In genomic region chr6:35271094-35271855, GRCm38 (mm10) we compare ENCODE assay signal across 16 mouse cellular contexts. TPM values are rescaled to one million over a fixed set of nuclear protein-coding genes. Genes with fewer than 3 reads are reported as not detected.
DNase-seq lines count a peak whose midpoint lies in the region; ATAC-seq lines count a peak whose summit lies in the region.
"Had no signal": no experiment of that assay in that cellular context is flagged by ENCODE, and none has a peak within 500 bp of the region (broad histone marks: within the 10 kb centered on the region; RNA-seq: fewer than 3 reads in every experiment).

No protein-coding gene starts in this region.

- peak; percentile 39; the same call in 1 of the 2 replicates for ATAC-seq in hindbrain, embryonic 13.5 days (ENCODE audit: low FRiP score)
- ATAC-seq in midbrain, embryonic 15.5 days (replicated peaks) = 0 out of 2 replicates have a peak, but pooled peaks have one; percentile 20
- ATAC-seq in intestine, embryonic 16.5 days = peak; percentile 5; the same call in 1 of the 2 replicates

- WGBS in hindbrain, embryonic 13.5 days = 79% methylated on average over 12 of the region's 12 CpGs
- 90% methylated on average over 12 of the region's 12 CpGs for WGBS in hindbrain, embryonic 10.5 days
- 79% methylated on average over 12 of the region's 12 CpGs for WGBS in midbrain, embryonic 15.5 days
- 91% methylated on average over 12 of the region's 12 CpGs for WGBS in midbrain, embryonic 10.5 days
- 86% methylated on average over 12 of the region's 12 CpGs for WGBS in intestine, embryonic 16.5 days

- no peak overlapping the region for H3K9ac ChIP-seq in hindbrain, embryonic 13.5 days
- H3K9ac ChIP-seq in midbrain, embryonic 15.5 days = no peak overlapping the region
- H3K9ac ChIP-seq in intestine, embryonic 16.5 days (ENCODE audit: low read depth, low read length) = no peak overlapping the region

- H3K27me3 ChIP-seq in hindbrain, embryonic 13.5 days = no peaks in the 10 kb centered on the region
- H3K27me3 ChIP-seq in hindbrain, embryonic 10.5 days (ENCODE audit: insufficient read depth, poor library complexity, severe bottlenecking) = no peaks in the 10 kb centered on the region
- no peaks in the 10 kb centered on the region for H3K27me3 ChIP-seq in midbrain, embryonic 15.5 days (replicated peaks)
- no peaks in the 10 kb centered on the region for H3K27me3 ChIP-seq in midbrain, embryonic 10.5 days (ENCODE audit: low read depth, poor library complexity, severe bottlenecking)
- no peaks in the 10 kb centered on the region for H3K27me3 ChIP-seq in intestine, embryonic 16.5 days (replicated peaks; ENCODE audit: control insufficient read depth, insufficient read depth, low read length)

- H3K4me2 ChIP-seq in hindbrain, embryonic 13.5 days = no peak overlapping the region
- H3K4me2 ChIP-seq in midbrain, embryonic 15.5 days = no peak overlapping the region
- no peak overlapping the region for H3K4me2 ChIP-seq in intestine, embryonic 16.5 days (ENCODE audit: low read depth, low read length)
- H3K4me2 ChIP-seq: liver, embryonic 11.5 days had no signal

- H3K4me1 ChIP-seq in hindbrain, embryonic 13.5 days (replicated peaks) = 0 out of 2 replicates have a peak, but pooled peaks cover 3% of the 10 kb centered on the region
- H3K4me1 ChIP-seq in hindbrain, embryonic 10.5 days (replicated peaks) = no peaks in the 10 kb centered on the region
- no peaks in the 10 kb centered on the region for H3K4me1 ChIP-seq in midbrain, embryonic 15.5 days
- no peaks in the 10 kb centered on the region for H3K4me1 ChIP-seq in midbrain, embryonic 10.5 days
- 0 out of 2 replicates have a peak, but pooled peaks cover 3% of the 10 kb centered on the region for H3K4me1 ChIP-seq in intestine, embryonic 16.5 days (ENCODE audit: control insufficient read depth, insufficient read depth, low read length)

- H3K27ac ChIP-seq in hindbrain, embryonic 13.5 days = no peak overlapping the region
- H3K27ac ChIP-seq in hindbrain, embryonic 10.5 days = no peak overlapping the region
- no peak overlapping the region for H3K27ac ChIP-seq in midbrain, embryonic 15.5 days
- H3K27ac ChIP-seq in midbrain, embryonic 10.5 days (replicated peaks) = no peak overlapping the region
- H3K27ac ChIP-seq in intestine, embryonic 16.5 days (ENCODE audit: low read length) = peak overlapping the region; percentile 67; the same call in 1 of the 2 replicates

- 0 out of 2 replicates have a peak, but pooled peaks cover 3% of the 10 kb centered on the region for H3K9me3 ChIP-seq in hindbrain, embryonic 13.5 days
- H3K9me3 ChIP-seq in hindbrain, embryonic 10.5 days = no peaks in the 10 kb centered on the region
- no peaks in the 10 kb centered on the region for H3K9me3 ChIP-seq in midbrain, embryonic 15.5 days
- no peaks in the 10 kb centered on the region for H3K9me3 ChIP-seq in midbrain, embryonic 10.5 days (replicated peaks)
- H3K9me3 ChIP-seq in intestine, embryonic 16.5 days (ENCODE audit: control insufficient read depth, low read length) = no peaks in the 10 kb centered on the region

- no peak for DNase-seq in hindbrain, embryonic 10.5 days (ENCODE audit: low spot score)
- DNase-seq in midbrain, embryonic 10.5 days (ENCODE audit: low spot score) = no peak
- peak; percentile 25 for DNase-seq in cerebellum, adult 8-10 months
- no peak for DNase-seq in MN1 (ENCODE audit: low spot score)
- no peak for DNase-seq in adrenal gland, postnatal 14 days
- DNase-seq: heart, adult 18-20 months; kidney, postnatal 14 days; right cerebral cortex, adult 18-20 months; thymus, postnatal 36 days had no signal

- H3K36me3 ChIP-seq in hindbrain, embryonic 13.5 days = peaks cover 5% of the 10 kb centered on the region; the same call in 1 of the 2 replicates
- H3K36me3 ChIP-seq in hindbrain, embryonic 10.5 days = 0 out of 2 replicates have a peak, but pooled peaks cover 7% of the 10 kb centered on the region
- no peaks in the 10 kb centered on the region for H3K36me3 ChIP-seq in midbrain, embryonic 15.5 days (replicated peaks)
- H3K36me3 ChIP-seq in midbrain, embryonic 10.5 days = no peaks in the 10 kb centered on the region
- H3K36me3 ChIP-seq in intestine, embryonic 16.5 days (ENCODE audit: control insufficient read depth, insufficient read depth, low read length) = no peaks in the 10 kb centered on the region

- no peak overlapping the region for H3K4me3 ChIP-seq in hindbrain, embryonic 13.5 days
- no peak overlapping the region for H3K4me3 ChIP-seq in hindbrain, embryonic 10.5 days
- H3K4me3 ChIP-seq in midbrain, embryonic 15.5 days = no peak overlapping the region
- H3K4me3 ChIP-seq in midbrain, embryonic 10.5 days = no peak overlapping the region
- H3K4me3 ChIP-seq in intestine, embryonic 16.5 days (ENCODE audit: low read length) = no peak overlapping the region

RNA-seq across cellular contexts. Expression of gene Slc13a4, which starts 36.7 kb away (rescaled TPM):
- polyA plus RNA-seq in hindbrain, embryonic 13.5 days (2015; fragmentation: Nextera tagmentation; extraction: Ambion mirVana) = 2.9 and 3.9 TPM in 2 replicates
- 0.56 and 0.72 TPM in 2 replicates for polyA plus RNA-seq in hindbrain, embryonic 10.5 days (2016; fragmentation: Nextera tagmentation; extraction: Ambion mirVana)
- 11.2 and 11.6 TPM in 2 replicates for polyA plus RNA-seq in midbrain, embryonic 15.5 days (2015; fragmentation: Nextera tagmentation; extraction: Ambion mirVana)
- 0.16 and 0.37 TPM in 2 replicates for polyA plus RNA-seq in midbrain, embryonic 10.5 days (2016; fragmentation: Nextera tagmentation; extraction: Ambion mirVana)
- 0.27 and 0.43 TPM in 2 replicates for polyA plus RNA-seq in intestine, embryonic 16.5 days (2015; fragmentation: Nextera tagmentation; extraction: Ambion mirVana)
- total RNA-seq in adrenal gland, postnatal 14 days (2021) = 0.37 and 0.56 TPM in 2 replicates
- total RNA-seq: megakaryocyte progenitor cell, adult 5-6 weeks had no signal

RNA-seq across cellular contexts. Expression of gene Fam180a, which starts 54.7 kb away (rescaled TPM):
- 0.27 and 0.71 TPM in 2 replicates for polyA plus RNA-seq in hindbrain, embryonic 13.5 days (2015; fragmentation: Nextera tagmentation; extraction: Ambion mirVana)
- not detected in 2 replicates for polyA plus RNA-seq in hindbrain, embryonic 10.5 days (2016; fragmentation: Nextera tagmentation; extraction: Ambion mirVana)
- 1.7 and 2.5 TPM in 2 replicates for polyA plus RNA-seq in midbrain, embryonic 15.5 days (2015; fragmentation: Nextera tagmentation; extraction: Ambion mirVana)
- not detected in 2 replicates for polyA plus RNA-seq in midbrain, embryonic 10.5 days (2016; fragmentation: Nextera tagmentation; extraction: Ambion mirVana)
- polyA plus RNA-seq in intestine, embryonic 16.5 days (2015; fragmentation: Nextera tagmentation; extraction: Ambion mirVana) = 1.8 and 2.1 TPM in 2 replicates
- total RNA-seq in adrenal gland, postnatal 14 days (2021) = 2.6 and 3.0 TPM in 2 replicates
- total RNA-seq: megakaryocyte progenitor cell, adult 5-6 weeks had no signal
- polyA plus RNA-seq: embryonic facial prominence, embryonic 11.5 days; liver, embryonic 11.5 days; neural tube, embryonic 11.5 days had no signal
